Mouse (Mus musculus) right cerebral cortex, postnatal 25 days (tissue): ENCODE data around the gene Mpzl3.

Source experiments
- DNase-seq: peaks from one replicate; pipeline ENCODE4 v3.0.0; 2022

Mpzl3 gene

DNA sequence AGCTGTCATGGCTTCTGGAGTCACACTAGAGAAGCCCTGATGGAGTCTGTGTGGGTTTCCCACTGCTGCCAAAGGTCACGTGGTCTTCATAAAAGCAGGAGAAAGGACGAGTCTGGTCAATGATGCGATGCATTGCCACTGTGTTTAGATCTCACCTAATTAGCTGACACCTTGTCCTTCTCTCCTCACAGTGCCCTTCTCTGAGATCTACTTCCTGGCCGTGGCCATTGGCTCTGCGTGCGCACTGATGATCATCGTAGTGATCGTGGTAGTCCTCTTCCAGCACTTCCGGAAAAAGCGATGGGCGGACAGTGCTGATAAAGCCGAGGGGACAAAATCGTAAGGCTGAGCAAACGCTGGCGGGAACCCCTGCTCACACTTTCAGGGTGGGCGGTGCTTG lies 8.0 kb upstream of the Mpzl3 start:
- no peak for DNase-seq

DNA sequence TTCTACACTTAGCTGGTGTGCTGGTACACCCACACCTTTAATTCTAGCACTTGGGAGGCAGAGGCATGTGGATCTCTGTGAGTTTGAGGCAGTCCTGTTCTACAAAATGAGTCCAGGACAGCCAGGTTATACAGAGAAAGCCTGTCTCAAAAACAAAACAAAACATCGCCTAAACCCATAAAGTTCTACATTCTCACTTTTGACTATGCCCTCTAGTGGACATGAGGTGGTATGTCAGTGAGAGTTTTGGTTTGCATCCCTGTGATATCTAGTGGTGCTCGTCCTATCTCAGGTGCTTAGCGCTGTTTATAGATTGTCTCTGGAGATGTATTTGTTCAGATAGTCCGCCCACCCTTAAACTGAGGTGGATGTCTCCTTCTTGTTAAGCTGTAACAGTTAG lies 6.5 kb upstream of the Mpzl3 start:
- DNase-seq: no peak

DNA sequence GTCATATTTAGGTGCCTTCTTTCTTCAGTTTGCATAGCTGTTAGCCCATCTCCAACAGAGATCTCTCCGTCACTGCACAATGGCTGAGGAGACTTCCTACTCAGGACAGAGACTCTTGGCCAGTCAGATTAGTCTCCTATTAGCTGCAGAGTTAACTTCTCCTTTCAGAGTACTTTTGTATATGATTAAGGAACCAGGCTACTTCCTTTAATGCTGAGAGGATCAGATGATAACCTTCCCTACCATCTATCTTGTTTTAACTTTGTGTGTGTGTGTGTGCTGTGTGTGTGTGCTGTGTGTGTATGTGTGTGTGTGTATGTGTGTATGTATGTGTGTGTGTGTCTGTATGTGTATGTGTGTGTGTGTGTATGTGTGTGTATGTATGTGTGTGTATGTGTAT lies 5.3 kb upstream of the Mpzl3 start:
- DNase-seq: no peak

DNA sequence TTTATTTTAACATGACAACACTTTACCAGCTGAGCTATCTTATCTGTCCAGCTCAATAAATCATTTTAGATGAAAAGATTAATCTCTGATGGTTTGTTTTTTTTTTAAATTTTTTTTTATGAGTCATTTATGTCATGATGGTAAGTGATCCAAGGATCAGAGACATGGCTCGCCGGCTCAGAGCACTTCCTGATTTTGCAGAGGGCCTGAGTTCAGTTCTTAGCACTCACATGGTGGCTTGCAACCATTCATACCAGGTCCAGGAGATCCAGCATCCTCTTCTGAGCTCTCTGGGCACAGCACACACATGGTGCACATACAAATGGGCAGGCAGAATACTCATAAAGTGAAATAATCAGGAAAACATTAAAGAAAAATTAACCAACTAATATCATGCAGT lies 4.7 kb upstream of the Mpzl3 start:
- no peak for DNase-seq

DNA sequence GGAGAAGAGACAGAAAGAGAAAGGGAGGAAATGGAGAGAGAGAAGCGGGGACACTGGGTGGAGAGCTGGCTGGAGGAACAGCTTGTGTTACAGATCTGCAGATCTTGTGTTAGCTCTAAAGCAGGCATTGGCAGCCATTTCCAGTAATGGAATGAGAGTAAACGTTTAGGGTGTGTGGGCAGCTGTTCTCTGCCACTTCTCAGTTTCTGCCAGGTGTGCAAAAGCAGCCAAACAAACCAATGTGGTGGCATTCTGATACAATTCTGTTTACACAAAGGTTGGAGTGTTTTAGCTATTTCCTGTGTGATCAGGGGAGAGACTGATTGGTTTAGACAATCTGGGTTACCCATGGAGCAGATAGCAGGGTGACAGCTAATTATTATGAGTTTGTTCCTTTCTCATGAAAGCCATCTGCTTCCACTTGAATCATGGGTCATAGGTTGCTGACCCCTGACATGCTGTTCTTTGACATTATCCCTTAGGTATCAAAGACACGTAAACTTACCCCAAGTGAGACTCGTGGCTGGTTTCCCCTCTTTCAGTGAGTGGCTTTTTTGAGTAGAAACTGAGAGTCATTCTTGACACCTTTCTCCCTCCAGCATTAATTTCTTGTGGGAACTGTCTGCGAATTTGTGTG lies 3.4 kb downstream of the Mpzl3 start:
- no peak for DNase-seq

DNA sequence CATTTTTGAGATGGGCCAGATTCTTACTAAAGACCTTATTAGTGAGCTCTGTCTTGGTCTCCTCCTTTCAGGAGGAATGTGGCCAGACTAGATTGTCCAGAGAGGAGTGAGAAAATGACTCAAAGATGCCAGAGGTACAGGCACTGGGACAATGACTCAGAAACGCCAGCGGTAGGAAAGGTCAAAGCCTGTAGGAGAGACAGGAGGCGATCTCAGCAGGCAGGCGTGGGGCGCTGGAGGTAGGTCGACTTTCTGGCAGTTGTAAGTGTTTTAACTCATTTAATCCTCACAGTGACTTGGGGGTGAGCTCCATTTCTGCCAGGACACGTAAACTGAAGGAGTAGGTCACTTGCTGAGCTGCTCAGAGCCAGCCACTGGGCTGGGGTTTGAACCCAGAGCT lies 5.2 kb downstream of the Mpzl3 start:
- no peak for DNase-seq

DNA sequence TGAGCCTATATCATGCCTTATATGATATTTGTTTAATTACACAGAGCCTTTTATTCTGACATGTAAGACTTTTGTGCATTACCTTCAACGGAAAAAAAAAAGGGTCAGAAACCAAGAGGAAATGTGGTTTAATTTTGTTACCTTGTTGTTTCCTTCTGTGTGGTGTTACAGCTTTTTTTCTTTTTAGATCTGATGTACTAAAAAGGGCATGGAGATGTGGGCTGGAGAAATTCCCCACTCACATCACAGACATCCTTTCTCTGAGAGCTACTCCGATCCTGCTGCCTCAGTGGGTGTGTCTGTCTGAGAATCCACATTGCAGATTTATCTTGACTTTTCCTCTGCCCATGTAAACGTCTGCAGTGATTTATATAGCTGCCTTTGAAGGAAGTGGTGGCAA lies 7.7 kb downstream of the Mpzl3 start:
- no peak for DNase-seq

DNA sequence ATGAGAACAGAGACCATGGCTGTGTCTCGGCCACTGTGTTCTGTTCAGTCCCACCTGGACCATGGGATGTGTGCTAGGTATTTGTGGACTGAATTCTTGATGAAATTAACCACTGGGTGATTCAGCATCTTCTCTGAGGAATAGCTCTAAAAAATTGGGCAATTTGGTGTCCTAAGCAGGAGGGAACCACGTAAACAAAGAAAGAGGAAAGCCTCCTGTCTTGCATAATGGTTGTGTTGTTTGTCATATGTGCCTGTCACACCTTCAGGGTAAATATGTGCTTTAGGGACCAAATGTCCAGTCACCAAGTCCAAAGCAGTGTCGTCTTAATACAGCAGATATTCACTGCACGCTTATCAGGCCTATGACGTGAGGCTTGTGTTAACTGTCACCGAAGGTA lies 9.4 kb downstream of the Mpzl3 start:
- no peak for DNase-seq

DNA sequence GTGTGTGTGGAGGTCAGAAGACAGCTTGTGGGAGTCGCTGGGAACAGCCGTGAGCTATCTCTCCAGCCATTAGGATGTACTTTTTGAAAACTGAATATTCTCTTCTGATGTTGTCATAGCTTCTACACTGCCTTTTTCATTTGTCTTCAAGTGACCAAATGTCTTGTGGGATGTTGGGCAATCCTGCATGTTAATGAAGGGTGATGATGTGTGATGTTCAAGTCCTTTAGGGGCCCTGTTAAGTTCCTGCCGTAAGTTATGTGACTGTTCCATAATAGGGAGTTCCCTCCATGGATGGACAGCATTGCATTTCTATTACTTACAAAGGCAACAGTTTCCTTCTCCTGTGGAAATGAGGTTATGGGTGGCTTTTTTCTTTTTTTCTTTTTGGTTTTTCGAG lies 11.7 kb downstream of the Mpzl3 start:
- DNase-seq: no peak

DNA sequence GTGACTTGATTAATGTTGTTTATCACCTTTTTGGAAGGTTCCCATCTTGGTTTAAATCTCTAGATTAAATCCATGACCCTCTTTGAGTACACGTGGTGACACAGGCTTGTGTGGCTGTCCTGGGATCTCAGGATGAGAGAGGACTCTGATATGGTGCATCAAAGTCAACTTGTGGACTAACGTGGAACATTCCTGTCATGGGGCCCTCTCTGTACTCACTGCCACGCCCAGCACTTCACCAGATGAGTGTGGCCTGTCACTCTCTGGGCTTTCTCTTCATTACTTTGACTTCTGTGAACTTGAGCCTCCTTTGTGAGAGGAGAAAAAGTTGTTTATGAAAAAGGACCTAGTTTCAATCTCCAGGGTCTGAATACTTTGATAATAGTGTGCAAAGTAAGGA lies 16.8 kb downstream of the Mpzl3 start:
- DNase-seq: no peak

DNA sequence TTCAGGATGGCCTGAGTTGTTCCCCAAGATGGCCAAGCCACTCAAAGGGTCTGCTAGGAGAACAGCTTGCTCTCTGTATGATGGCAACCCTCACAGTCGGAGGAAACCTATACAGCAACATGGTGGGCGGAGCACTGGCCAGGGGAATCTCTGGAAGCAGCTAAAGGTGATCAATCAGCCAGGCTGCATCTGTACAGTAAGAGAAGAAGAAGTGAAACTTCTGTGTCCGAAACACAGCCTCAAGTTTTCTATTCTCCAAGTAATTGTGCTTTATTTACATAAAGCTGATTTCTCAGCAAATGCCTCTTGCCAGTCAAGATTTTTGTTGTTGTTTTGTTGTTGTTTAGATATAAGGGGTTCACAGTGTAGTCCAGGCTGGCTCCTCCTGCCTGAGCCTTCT lies 22.9 kb downstream of the Mpzl3 start:
- no peak for DNase-seq

DNA sequence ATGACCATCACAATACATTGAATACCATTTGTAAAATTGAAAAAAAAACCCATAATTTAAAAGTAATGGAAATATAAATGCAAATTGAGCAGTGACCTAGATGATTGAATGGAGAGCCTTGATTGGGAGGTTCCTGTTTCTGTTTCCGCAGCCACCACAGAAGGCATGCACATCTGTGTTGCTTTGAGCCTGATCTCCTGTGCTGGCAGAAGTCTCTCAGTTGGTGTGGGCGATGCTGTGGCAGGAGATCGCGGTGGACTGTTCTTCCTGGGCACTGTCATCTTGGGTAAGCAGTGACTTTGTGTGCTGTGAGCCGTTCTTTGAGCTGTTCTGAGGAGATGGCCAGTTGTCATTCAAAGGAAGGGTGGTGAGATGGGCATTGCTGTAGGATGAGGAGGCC lies 24.0 kb downstream of the Mpzl3 start, which contains the start of gene Jaml:
Gene Jaml, plus strand, starts transcription at position 173 of the 400 bp plus-strand sequence.
- no peak for DNase-seq

DNA sequence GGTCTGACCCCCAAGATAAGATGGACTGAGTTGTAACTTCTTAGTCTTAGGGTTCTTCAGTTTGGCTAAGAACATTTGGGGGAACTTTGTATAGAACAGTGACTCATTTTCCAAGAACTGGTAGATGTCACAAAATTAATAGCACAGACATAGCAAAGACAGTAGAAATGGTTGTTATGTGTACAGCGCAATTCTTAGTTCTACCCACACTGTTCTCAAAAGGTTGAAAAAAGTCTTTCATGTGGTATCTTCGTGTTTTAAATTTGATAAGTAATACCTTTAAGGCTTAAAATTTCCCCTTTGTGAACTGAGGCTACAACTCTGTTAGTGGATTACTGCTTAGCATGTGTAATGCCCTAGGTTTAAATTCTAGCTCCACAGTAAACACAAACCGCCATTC lies 28.1 kb downstream of the Mpzl3 start:
- no peak for DNase-seq

DNA sequence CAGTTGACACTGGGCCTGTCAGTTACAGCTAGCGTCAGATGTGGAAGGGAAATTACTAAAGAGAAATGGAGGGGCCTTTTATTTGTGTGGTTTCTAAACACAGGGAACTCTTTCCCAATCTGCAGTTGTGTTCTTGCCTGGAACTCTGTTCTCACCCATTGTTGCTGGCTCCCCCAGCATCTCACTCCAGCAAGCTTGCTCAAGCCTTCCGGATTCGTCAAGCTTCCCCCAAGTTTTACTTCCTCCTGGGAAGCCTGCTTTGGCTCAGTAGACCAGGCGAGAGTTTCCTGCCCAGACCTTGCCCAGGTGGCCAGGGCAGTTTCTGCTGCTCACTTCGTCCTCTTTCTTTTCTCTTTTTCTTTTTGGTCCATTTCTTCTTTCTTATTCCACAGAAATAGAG lies 29.6 kb downstream of the Mpzl3 start:
- DNase-seq: no peak

DNA sequence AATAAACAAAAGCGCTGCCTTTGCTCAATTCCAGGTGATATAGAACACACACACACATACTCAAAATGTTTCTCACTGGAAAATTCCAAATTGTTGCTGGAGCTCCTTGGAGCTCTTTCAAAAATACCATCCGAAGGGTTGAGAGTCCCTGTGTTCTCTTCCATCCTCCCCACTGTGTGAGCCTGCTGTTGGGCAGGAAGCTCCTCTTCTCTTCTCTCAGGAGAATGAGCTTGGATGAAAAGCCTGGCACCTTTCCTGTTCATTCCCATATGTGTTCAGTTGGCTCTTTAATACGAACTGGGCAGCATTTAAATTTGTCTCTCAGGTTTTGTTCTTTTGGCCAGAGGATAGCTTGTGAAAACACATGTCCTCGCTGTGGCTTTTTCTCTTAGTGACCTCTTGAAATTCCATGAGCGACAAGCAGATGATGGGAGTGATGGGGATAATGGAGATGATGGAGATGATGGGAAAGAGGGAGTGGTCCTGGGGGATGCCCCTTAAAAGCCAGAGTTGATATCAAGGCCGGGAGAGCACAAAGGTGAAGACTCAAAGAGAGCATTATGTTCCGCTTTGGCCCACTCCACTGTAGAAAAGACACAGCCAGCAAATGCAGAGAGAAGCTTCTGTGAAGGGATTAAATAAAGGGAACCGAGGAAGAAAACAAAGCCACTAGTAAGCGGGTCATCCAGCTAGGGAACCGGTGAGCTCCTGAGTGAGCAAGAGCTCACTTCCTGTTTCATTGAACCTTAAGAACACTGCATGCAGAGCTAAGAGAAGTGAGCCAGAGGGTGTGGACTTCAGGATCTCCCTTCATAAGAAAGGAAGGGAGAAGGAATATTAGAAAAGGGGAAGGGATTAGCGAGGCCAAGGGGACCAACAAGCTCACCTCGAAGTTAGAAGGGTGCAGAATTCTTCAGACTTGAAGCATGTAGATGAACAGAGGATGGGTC lies 31.0 kb downstream of the Mpzl3 start:
- no peak for DNase-seq

DNA sequence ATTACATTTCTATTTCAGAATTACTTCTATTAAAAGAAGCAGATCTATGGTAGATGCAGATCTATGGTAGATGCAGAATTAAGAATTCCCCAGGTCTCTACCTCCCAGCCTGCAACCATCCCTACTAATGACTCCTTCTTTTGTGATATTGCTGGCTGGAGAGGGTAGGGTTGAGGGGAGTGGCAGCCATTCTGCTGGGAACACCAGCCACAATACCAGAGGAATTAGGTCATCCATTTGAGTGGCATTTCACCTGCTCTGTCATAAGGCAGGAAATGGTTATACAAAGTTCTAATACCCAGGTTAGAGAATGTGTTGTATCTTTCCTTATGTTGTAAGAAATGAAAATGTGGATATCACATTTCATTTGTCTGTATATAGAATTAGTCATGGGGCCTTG lies 33.1 kb downstream of the Mpzl3 start:
- DNase-seq: no peak

DNA sequence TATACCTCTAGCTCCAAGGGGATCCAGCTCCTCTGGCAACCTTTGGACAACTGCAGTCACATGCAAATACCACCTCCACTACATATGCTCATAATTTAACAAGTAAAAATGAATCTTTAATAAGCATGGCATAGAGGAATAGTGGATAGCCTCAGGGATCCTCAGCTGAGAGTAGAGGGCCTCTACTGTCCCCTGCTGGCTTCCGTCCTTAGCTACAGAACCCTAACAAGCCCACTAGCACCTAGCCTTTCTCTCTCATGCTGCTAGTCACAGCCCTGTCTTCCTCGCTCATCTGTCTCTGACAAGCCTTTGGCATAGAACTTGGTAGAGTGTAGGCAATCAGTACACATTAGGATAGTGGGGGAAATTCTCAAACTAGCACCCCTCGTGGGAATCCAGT lies 35.8 kb downstream of the Mpzl3 start:
- DNase-seq: no peak

DNA sequence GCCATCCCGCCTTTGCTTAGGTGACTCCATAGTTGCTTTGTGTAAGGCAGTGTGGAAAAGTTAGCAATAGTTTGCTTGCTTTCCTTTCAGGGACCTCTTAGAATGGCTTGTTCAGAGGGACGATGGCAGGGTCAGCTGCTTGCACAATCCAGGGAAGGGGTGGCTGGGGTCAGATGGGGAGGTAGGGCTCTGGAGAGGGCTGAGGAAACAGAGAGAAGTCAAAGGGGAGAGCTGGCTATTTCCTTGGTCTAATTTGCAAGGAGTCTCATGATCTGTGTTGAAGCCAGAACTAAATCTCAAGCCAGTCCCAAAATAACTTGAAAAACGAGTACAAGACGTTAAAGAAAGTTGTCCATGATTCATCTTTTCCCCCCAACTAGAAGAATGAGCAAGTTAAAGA lies 37.7 kb downstream of the Mpzl3 start:
- DNase-seq: no peak

DNA sequence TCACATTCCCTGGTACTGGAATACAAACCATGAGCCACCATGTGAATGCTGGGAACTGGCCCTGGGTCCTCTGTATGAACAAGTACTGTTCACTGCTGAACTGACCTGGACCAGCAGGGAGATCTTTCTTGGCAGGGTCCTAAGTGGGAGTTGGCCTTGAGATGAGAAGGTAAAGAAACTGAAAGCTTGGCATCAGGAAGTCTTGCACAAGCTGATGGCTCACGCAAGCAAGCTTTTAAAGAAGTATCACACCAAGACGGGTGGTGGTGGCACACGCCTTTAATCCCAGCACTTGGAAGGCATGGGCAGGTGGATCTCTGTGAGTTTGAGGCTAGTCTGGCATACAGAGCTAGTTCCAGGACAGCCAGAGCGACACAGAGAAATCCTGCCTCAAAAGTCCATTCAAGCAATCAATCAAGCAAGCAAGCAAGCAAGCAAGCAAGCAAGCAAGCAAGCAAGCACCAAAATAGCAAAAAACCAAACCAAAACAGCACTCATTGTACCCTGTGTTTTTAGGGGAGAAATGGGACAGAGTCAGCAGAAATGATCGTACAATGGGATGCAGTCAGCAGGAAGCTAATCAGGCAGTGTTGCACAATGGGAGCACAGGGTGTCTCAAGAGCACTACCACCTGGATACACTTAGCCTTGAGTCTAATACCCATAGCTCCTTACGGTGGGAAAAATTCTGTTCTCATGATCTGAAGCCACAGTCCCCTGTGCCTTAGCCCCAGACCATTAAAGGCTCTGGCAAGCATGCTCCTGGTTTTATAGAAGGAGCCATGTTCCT lies 40.4 kb downstream of the Mpzl3 start:
- no peak for DNase-seq

DNA sequence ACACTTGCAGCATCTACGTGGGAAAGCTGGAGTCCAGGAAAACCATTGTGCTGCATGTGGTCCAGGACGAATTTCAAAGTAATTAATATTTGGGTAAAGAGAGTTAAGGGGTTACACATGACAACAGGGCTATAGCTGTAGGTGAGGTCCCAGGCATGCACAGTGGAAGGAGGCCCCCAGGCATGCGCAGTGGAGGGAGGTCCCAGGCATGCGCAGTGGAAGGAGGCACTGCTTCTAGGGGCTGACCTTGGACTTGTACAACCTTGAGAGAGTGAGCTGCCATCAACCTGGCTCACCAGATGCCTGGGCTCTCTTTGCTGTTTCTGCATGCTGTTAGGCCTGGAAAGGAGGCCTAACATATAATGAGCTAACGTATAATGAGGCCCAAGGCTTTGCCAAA lies 42.9 kb downstream of the Mpzl3 start:
- no peak for DNase-seq

DNA sequence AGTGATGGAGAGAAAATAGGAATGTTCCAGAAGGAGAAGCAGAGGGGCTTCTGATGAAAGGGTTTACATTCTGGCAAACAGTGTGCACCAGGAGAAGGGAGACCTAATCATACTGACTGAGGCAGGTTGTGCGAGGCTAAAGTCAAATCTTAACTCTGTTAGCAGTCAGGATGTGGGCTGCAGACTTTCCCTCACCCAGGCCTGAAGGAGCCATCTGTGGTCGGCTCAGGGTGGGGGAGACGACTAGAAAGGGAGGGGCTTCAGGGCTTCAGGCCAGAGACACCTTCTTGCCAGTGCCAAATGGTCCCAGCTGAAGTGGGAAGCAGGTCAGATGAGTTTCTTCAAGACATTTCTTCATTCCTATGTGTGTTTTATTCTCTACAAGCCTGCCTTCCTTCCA lies 43.4 kb downstream of the Mpzl3 start:
- no peak for DNase-seq

DNA sequence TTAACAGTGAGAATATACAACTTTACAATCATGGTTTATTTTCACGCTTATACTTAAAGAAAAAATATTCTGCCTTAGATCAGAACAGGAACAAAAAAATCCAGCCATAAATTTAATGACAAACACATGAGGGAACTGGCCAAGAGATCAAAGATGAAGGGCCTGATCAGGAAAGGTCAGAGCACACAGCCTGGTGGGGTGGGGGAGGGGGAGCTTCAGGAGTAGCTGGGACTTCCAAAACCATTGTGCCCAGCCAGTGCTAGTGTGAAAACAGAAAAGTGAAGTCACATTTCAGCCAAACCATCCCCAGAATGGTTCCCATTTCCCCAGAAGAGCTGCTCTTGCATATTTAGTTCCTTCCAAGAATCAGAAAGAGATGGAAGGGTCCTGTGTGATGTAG lies 47.5 kb downstream of the Mpzl3 start:
- DNase-seq: no peak

DNA sequence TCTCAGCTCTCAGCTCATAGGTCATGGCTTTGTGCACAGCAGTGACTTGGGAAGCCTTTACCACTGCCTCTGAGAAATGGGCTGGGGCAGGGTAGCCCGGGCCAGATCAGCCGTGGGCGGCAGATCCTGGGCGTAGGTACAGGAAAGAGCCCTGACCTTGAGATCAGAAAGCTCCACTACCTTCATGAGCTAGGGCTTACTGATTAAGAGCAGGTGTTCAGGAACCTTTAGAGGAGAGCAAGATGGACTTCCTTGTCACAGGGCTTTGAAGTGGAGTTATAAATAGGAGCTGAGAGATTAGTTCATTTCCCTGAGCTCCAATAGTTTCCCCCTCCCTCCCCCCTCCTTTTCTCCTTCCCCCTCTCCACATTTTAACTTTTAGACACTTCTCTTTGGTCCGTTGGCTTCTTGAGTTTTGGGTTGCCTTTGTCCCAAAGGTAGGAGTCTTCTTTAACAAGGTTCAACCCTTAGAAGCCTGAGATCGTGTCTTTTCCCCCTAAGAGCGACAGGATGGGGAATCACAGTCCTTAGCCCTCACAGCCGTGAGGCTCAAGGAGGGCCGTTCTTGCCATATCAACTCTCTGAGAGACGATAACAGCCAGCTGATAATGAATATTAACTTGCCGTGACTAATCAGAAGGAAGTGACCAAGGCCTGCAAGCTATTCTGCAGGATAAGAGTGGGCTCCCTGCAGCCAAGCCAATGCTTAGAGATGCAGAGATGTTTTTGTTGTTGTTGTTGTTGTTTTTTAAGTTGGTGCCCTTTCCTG lies 48.4 kb downstream of the Mpzl3 start:
- no peak for DNase-seq
